Comparison of ENCODE assay signal across 30 mouse cellular contexts in genomic region chr1:167700221-167700620, GRCm38 (mm10). TPM values are rescaled to one million over a fixed set of nuclear protein-coding genes. Genes with fewer than 3 reads are reported as not detected.
"Had no signal": no experiment of that assay in that cellular context is flagged by ENCODE, and none has a peak within 500 bp of the region (broad histone marks: within the 10 kb centered on the region; RNA-seq: fewer than 3 reads in every experiment).

No protein-coding gene starts in this region.

- DNase-seq: gastrocnemius, postnatal 14 days; gastrocnemius, postnatal 36 days; heart, adult 2 months; heart, postnatal 10 days; heart, postnatal 36 days; kidney, adult 11 months; kidney, adult 2 months; kidney, adult 9 months; kidney, postnatal 14 days; kidney, postnatal 36 days; layer of hippocampus, adult 9-11 months; layer of hippocampus, postnatal 36 days; left cerebral cortex, postnatal 4 days had no signal

- H3K27ac ChIP-seq: heart, adult 2 months; hindbrain, embryonic 13.5 days; hindbrain, embryonic 15.5 days; hindbrain, postnatal 0 days; kidney, embryonic 15.5 days; kidney, postnatal 0 days; limb, embryonic 12.5 days; limb, embryonic 15.5 days; liver, embryonic 12.5 days had no signal

- H3K4me1 ChIP-seq: heart, embryonic 12.5 days; hindbrain, embryonic 13.5 days; hindbrain, embryonic 15.5 days; kidney, embryonic 15.5 days; limb, embryonic 15.5 days; liver, embryonic 12.5 days had no signal

- ATAC-seq: hindbrain, postnatal 0 days; intestine, embryonic 16.5 days; liver, embryonic 12.5 days had no signal

- H3K36me3 ChIP-seq: heart, embryonic 12.5 days; hindbrain, embryonic 13.5 days; hindbrain, embryonic 15.5 days; kidney, embryonic 15.5 days; limb, embryonic 12.5 days; limb, embryonic 15.5 days; liver, embryonic 12.5 days had no signal

- H3K4me3 ChIP-seq: heart, adult 2 months; heart, embryonic 12.5 days; hindbrain, embryonic 13.5 days; hindbrain, embryonic 15.5 days; kidney, embryonic 15.5 days; limb, embryonic 12.5 days; limb, embryonic 15.5 days; liver, embryonic 12.5 days had no signal

- H3K9me3 ChIP-seq: hindbrain, embryonic 13.5 days; hindbrain, embryonic 15.5 days; kidney, embryonic 15.5 days; limb, embryonic 12.5 days; limb, embryonic 15.5 days; liver, embryonic 12.5 days had no signal

- H3K4me2 ChIP-seq: heart, embryonic 12.5 days; hindbrain, embryonic 13.5 days; hindbrain, embryonic 15.5 days; kidney, embryonic 15.5 days; limb, embryonic 12.5 days; limb, embryonic 15.5 days; liver, embryonic 12.5 days had no signal

- H3K9ac ChIP-seq: heart, embryonic 12.5 days; hindbrain, embryonic 13.5 days; hindbrain, embryonic 15.5 days; kidney, embryonic 15.5 days; limb, embryonic 12.5 days; limb, embryonic 15.5 days; liver, embryonic 12.5 days had no signal

RNA-seq across cellular contexts. Expression of gene Lmx1a, which starts 11.2 kb away (rescaled TPM):
- total RNA-seq: heart, adult 2 months; heart, postnatal 10 days; heart, postnatal 36 days; hematopoietic stem cell, adult 5-6 weeks; left cerebral cortex, adult 18-20 months; left cerebral cortex, adult 8-10 months; left cerebral cortex, postnatal 10 days; liver, adult 2 months had no signal
- polyA plus RNA-seq: heart, embryonic 14.5 days; heart, embryonic 16.5 days; liver, adult 2 months had no signal
